Mouse (Mus musculus): Measurements from ENCODE around the gene Spata13. TPM values are rescaled to one million over a fixed set of nuclear protein-coding genes. Genes with fewer than 3 reads are reported as not detected.
A peak's percentile ranks its signal among the peaks of the same experiment; 100 is the strongest.

Spata13 gene
- polyA plus RNA-seq, 1 experiment from 2014 or later = 19.9 TPM

GRCm38 (mm10) chr14:60636608-60636980 is 2.8 kb downstream of the Spata13 start:
- Histone ChIP-seq H3K27ac (ENCODE audit: low read length) (no peak overlapping the region), H3K36me3 (ENCODE audit: control insufficient read depth, insufficient read depth, low read length) (no peaks in the 10 kb centered on the region), H3K27me3 (replicated peaks; ENCODE audit: control insufficient read depth, insufficient read depth, low read length) (peaks cover 2% of the 10 kb centered on the region; the same call in 1 of the 2 replicates), H3K9ac (ENCODE audit: low read depth, low read length) (no peak overlapping the region), H3K4me3 (ENCODE audit: low read length) (no peak overlapping the region), H3K4me2 (ENCODE audit: low read depth, low read length) (0 out of 2 replicates have a peak overlapping the region, but pooled peaks have one; percentile 96), H3K9me3 (ENCODE audit: control insufficient read depth, low read length) (no peaks in the 10 kb centered on the region), H3K4me1 (ENCODE audit: control insufficient read depth, insufficient read depth, low read length) (peaks cover 25% of the 10 kb centered on the region)
- WGBS = 38% methylated on average over 2 of the region's 2 CpGs
- no peak for ATAC-seq

- H3K27me3 ChIP-seq (replicated peaks; ENCODE audit: control insufficient read depth, insufficient read depth, low read length) = peaks cover 1% of the 10 kb centered on the region; the same call in 1 of the 2 replicates
- no peak overlapping the region for H3K27ac ChIP-seq (ENCODE audit: low read length)
- peaks cover 26% of the 10 kb centered on the region for H3K4me1 ChIP-seq (ENCODE audit: control insufficient read depth, insufficient read depth, low read length)
- no peak overlapping the region for H3K4me3 ChIP-seq (ENCODE audit: low read length)
- H3K9ac ChIP-seq (ENCODE audit: low read depth, low read length) = no peak overlapping the region
- no peaks in the 10 kb centered on the region for H3K36me3 ChIP-seq (ENCODE audit: control insufficient read depth, insufficient read depth, low read length)
- ATAC-seq = no peak
- no peaks in the 10 kb centered on the region for H3K9me3 ChIP-seq (ENCODE audit: control insufficient read depth, low read length)
- 75% methylated on average over 9 of the region's 9 CpGs for WGBS
- no peak overlapping the region for H3K4me2 ChIP-seq (ENCODE audit: low read depth, low read length)
Measured at GRCm38 (mm10) chr14:60636996-60637395, 3.2 kb downstream of the Spata13 start.

- Histone ChIP-seq H3K36me3 (ENCODE audit: control insufficient read depth, insufficient read depth, low read length) (no peaks in the 10 kb centered on the region), H3K4me1 (ENCODE audit: control insufficient read depth, insufficient read depth, low read length) (peaks cover 26% of the 10 kb centered on the region), H3K4me3 (ENCODE audit: low read length) (no peak overlapping the region), H3K9ac (ENCODE audit: low read depth, low read length) (no peak overlapping the region), H3K4me2 (ENCODE audit: low read depth, low read length) (no peak overlapping the region), H3K27ac (ENCODE audit: low read length) (no peak overlapping the region), H3K9me3 (ENCODE audit: control insufficient read depth, low read length) (no peaks in the 10 kb centered on the region), H3K27me3 (replicated peaks; ENCODE audit: control insufficient read depth, insufficient read depth, low read length) (no peaks in the 10 kb centered on the region; the same call in 1 of the 2 replicates)
- ATAC-seq = no peak
- 47% methylated on average over 8 of the region's 8 CpGs for WGBS
Measured at GRCm38 (mm10) chr14:60638159-60638558, 4.4 kb downstream of the Spata13 start.

- no peaks in the 10 kb centered on the region for H3K9me3 ChIP-seq (ENCODE audit: control insufficient read depth, low read length)
- H3K27me3 ChIP-seq (replicated peaks; ENCODE audit: control insufficient read depth, insufficient read depth, low read length) = no peaks in the 10 kb centered on the region; the same call in 1 of the 2 replicates
- H3K4me2 ChIP-seq (ENCODE audit: low read depth, low read length) = no peak overlapping the region
- ATAC-seq = no peak
- H3K4me1 ChIP-seq (ENCODE audit: control insufficient read depth, insufficient read depth, low read length) = peaks cover 21% of the 10 kb centered on the region
- H3K27ac ChIP-seq (ENCODE audit: low read length) = no peak overlapping the region
- WGBS = 77% methylated on average over 9 of the region's 9 CpGs
- no peak overlapping the region for H3K4me3 ChIP-seq (ENCODE audit: low read length)
- no peak overlapping the region for H3K9ac ChIP-seq (ENCODE audit: low read depth, low read length)
- H3K36me3 ChIP-seq (ENCODE audit: control insufficient read depth, insufficient read depth, low read length) = no peaks in the 10 kb centered on the region
Measured at GRCm38 (mm10) chr14:60639195-60639594, 5.4 kb downstream of the Spata13 start.

GRCm38 (mm10) chr14:60641120-60641519 is 7.3 kb downstream of the Spata13 start:
- no peaks in the 10 kb centered on the region; the same call in 1 of the 2 replicates for H3K27me3 ChIP-seq (replicated peaks; ENCODE audit: control insufficient read depth, insufficient read depth, low read length)
- ATAC-seq = peak; percentile 43; the same call in 1 of the 2 replicates
- no peaks in the 10 kb centered on the region for H3K9me3 ChIP-seq (ENCODE audit: control insufficient read depth, low read length)
- H3K4me3 ChIP-seq (ENCODE audit: low read length) = no peak overlapping the region
- no peak overlapping the region for H3K27ac ChIP-seq (ENCODE audit: low read length)
- H3K9ac ChIP-seq (ENCODE audit: low read depth, low read length) = no peak overlapping the region
- peaks cover 16% of the 10 kb centered on the region for H3K4me1 ChIP-seq (ENCODE audit: control insufficient read depth, insufficient read depth, low read length)
- 68% methylated on average over 6 of the region's 6 CpGs for WGBS
- H3K36me3 ChIP-seq (ENCODE audit: control insufficient read depth, insufficient read depth, low read length) = no peaks in the 10 kb centered on the region
- no peak overlapping the region for H3K4me2 ChIP-seq (ENCODE audit: low read depth, low read length)

GRCm38 (mm10) chr14:60642131-60642530 is 8.3 kb downstream of the Spata13 start:
- no peaks in the 10 kb centered on the region; the same call in 1 of the 2 replicates for H3K27me3 ChIP-seq (replicated peaks; ENCODE audit: control insufficient read depth, insufficient read depth, low read length)
- peaks cover 13% of the 10 kb centered on the region; the same call in 1 of the 2 replicates for H3K4me1 ChIP-seq (ENCODE audit: control insufficient read depth, insufficient read depth, low read length)
- no peak overlapping the region for H3K4me3 ChIP-seq (ENCODE audit: low read length)
- no peaks in the 10 kb centered on the region for H3K36me3 ChIP-seq (ENCODE audit: control insufficient read depth, insufficient read depth, low read length)
- WGBS = 73% methylated on average over 1 of the region's 1 CpGs
- no peak overlapping the region for H3K9ac ChIP-seq (ENCODE audit: low read depth, low read length)
- H3K27ac ChIP-seq (ENCODE audit: low read length) = no peak overlapping the region
- no peak for ATAC-seq
- no peaks in the 10 kb centered on the region for H3K9me3 ChIP-seq (ENCODE audit: control insufficient read depth, low read length)
- no peak overlapping the region for H3K4me2 ChIP-seq (ENCODE audit: low read depth, low read length)

GRCm38 (mm10) chr14:60643098-60643870 is 9.5 kb downstream of the Spata13 start:
- Histone ChIP-seq H3K27me3 (replicated peaks; ENCODE audit: control insufficient read depth, insufficient read depth, low read length) (no peaks in the 10 kb centered on the region; the same call in 1 of the 2 replicates), H3K27ac (ENCODE audit: low read length) (no peak overlapping the region), H3K36me3 (ENCODE audit: control insufficient read depth, insufficient read depth, low read length) (no peaks in the 10 kb centered on the region), H3K9me3 (ENCODE audit: control insufficient read depth, low read length) (no peaks in the 10 kb centered on the region), H3K4me2 (ENCODE audit: low read depth, low read length) (no peak overlapping the region), H3K9ac (ENCODE audit: low read depth, low read length) (no peak overlapping the region), H3K4me1 (ENCODE audit: control insufficient read depth, insufficient read depth, low read length) (peaks cover 13% of the 10 kb centered on the region; the same call in 1 of the 2 replicates), H3K4me3 (ENCODE audit: low read length) (no peak overlapping the region)
- 76% methylated on average over 14 of the region's 14 CpGs for WGBS
- no peak for ATAC-seq

GRCm38 (mm10) chr14:60646373-60646772 is 12.6 kb downstream of the Spata13 start:
- Histone ChIP-seq H3K4me3 (ENCODE audit: low read length) (no peak overlapping the region), H3K4me1 (ENCODE audit: control insufficient read depth, insufficient read depth, low read length) (peaks cover 5% of the 10 kb centered on the region; the same call in 1 of the 2 replicates), H3K9ac (ENCODE audit: low read depth, low read length) (no peak overlapping the region), H3K9me3 (ENCODE audit: control insufficient read depth, low read length) (no peaks in the 10 kb centered on the region), H3K36me3 (ENCODE audit: control insufficient read depth, insufficient read depth, low read length) (no peaks in the 10 kb centered on the region), H3K4me2 (ENCODE audit: low read depth, low read length) (no peak overlapping the region), H3K27ac (ENCODE audit: low read length) (no peak overlapping the region; the same call in 1 of the 2 replicates), H3K27me3 (replicated peaks; ENCODE audit: control insufficient read depth, insufficient read depth, low read length) (no peaks in the 10 kb centered on the region)
- ATAC-seq = peak; percentile 60; the same call in 1 of the 2 replicates
- 50% methylated on average over 5 of the region's 5 CpGs for WGBS

GRCm38 (mm10) chr14:60647885-60648284 is 14.1 kb downstream of the Spata13 start:
- H3K4me3 ChIP-seq (ENCODE audit: low read length) = no peak overlapping the region
- no peaks in the 10 kb centered on the region for H3K27me3 ChIP-seq (replicated peaks; ENCODE audit: control insufficient read depth, insufficient read depth, low read length)
- no peak overlapping the region for H3K27ac ChIP-seq (ENCODE audit: low read length)
- H3K4me1 ChIP-seq (ENCODE audit: control insufficient read depth, insufficient read depth, low read length) = 0 out of 2 replicates have a peak, but pooled peaks cover 2% of the 10 kb centered on the region
- no peak overlapping the region for H3K9ac ChIP-seq (ENCODE audit: low read depth, low read length)
- no peaks in the 10 kb centered on the region for H3K9me3 ChIP-seq (ENCODE audit: control insufficient read depth, low read length)
- H3K36me3 ChIP-seq (ENCODE audit: control insufficient read depth, insufficient read depth, low read length) = no peaks in the 10 kb centered on the region
- ATAC-seq = no peak
- no peak overlapping the region for H3K4me2 ChIP-seq (ENCODE audit: low read depth, low read length)
- WGBS = 87% methylated on average over 7 of the region's 7 CpGs

Data from intestine, embryonic 16.5 days (tissue).